Mouse (Mus musculus): Measurements from ENCODE around the gene Rpl36-ps4.
"Not testable (repeated sequence)": the region's sequence is repeated elsewhere in the genome, so short reads cannot be mapped to it uniquely, and the experiment has no call there.

The Rpl36-ps4 gene

DNA sequence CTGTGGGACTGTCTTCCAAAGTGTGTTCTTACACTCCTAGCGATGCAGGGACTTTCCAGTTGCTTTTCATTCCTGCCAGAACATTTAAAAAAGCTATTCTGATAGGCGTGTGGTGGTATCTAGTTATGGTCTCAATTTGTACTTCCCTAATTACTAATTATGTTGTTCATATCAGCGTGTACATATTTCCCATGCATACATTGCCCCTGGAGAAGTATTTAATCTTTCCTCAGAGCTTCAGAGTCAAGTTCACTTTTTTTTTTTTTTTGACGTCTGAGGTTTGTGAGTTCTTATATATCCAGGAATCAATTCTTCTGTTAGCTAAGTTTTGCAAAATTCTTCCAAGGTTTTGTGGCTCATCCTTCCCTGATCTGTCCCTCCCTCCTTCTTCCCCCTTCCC lies 15.4 kb downstream of the Rpl36-ps4 start:
- intact Hi-C loops (cut with DNase I) = no loop called here

DNA sequence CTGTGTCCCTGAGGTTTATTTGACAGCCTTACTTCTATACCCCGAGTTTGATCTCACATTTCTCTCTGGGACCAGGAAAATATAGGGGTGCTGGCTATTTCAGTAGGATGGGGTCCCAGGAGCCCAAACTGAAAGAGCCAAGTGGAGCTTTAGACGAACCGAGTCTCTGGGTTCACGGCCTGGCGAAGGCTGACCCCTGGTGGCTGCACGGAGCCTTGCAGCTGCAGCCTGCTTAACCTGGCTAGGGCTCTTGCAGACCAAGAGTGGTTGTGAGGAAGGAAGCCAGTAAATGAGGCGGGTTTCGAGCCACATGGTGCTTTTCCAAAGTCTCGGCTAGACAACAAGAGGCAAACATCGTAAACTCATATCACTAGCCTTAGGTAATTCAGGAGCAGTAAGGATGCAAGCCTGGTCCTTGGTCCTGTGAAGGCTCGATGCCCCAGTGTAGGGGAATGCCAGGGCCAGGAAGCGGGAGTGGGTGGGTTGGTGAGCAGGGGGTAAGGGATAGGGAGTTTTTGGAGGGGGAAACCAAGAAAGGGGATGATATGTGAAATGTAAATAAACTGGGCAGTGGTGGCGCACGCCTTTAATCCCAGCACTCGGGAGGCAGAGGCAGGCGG lies 28.3 kb downstream of the Rpl36-ps4 start:
- intact Hi-C loops (cut with DNase I) = loop anchor here (1.0 to 2.0 kb wide), 2 partner anchors 66 to 256 kb away; no protein-coding TSS in a partner anchor

DNA sequence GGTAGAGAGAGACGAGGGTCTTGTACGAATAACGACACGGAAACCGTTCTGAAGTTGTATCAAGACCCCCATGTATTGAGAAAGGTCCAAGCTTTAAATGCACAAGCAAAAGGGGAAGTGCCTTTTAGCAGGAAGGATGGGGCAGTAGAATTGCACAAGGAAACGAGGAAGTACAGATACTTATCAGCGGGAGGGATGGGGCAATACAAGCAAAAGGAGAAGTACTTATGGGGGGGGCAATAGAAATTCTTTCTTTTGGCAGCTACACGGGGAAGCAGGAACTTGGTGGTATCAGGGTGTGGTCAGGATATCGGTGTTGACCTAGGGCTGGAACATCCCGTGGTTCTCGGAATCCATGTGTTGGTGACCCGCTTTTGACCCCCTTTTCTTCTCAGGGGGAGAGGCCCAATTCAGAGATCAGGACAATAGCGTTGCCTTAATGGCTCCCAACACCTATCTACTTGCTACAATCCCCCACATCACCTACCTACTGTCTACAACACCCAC lies 33.9 kb downstream of the Rpl36-ps4 start:
- intact Hi-C loops (cut with DNase I) = not testable (repeated sequence)

DNA sequence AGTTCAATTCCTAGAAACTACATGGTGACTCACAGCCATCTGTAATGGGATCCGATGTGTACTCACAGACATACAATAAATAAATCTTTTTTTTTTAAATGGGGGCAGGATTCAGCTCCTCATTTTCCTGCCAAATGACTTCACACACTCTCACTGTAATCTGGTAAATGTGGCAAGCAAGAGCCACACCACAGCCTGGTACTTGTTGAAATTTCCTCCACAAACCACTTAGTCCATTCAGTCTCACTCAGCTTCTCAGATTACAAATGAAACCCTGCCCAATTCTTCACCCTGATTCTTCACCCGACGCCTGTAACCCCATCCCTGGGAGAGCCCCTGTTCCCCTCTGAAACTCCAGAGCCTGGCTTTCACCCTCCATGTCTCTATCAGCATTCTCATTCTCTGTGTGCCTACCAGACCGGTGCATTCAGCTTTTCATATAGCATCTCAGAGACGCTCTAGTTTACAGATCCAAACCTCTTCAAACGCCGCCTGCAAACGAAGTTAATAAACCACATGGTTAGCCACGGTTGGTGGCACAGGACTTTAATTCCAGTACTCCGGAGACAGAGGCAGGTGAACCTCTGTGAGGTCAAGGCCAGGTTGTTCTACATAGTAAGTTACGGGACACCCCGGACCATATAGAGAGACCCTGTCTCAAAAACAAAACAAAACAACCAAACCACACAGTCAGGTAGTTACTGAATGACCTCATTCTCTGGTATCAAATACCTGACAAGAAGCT lies 36.5 kb downstream of the Rpl36-ps4 start:
- intact Hi-C loops (cut with DNase I) = no loop called here

DNA sequence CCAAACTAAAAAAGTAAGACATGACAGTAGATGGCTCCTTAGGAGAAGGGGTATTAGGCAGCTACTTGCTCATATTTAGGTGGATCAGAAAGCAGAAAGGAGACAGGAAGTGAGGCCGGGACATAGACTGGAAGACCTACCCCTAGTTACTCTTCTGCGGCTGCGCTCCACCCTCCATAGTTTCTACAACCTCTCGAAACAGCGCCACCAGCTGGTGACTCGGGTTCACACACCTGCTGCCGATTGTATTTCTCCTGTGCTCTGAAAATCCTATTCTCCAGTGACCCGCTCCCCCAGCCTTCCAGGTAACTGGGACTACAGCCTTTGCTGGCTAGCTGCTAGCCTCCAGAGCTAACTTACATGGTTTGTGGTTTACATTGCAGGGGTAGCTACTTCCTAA lies 37.5 kb downstream of the Rpl36-ps4 start:
- intact Hi-C loops (cut with DNase I) = no loop called here

DNA sequence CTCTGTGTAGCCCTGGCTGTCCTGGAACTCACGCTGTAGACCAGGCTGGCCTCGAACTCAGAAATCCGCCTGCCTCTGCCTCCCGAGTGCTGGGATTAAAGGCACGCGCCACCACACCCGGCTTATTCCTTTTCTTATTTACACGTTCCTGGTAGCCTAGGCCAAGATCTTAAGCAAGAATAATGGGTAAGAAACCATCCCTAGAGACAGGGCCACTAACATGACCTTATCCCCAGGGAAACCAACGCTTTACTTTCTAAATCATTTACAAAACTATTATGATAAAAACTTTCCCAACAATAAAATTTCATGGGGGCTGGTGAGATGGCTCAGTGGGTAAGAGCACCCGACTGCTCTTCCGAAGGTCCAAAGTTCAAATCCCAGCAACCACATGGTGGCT lies 38.6 kb downstream of the Rpl36-ps4 start:
- intact Hi-C loops (cut with DNase I) = not testable (repeated sequence)

DNA sequence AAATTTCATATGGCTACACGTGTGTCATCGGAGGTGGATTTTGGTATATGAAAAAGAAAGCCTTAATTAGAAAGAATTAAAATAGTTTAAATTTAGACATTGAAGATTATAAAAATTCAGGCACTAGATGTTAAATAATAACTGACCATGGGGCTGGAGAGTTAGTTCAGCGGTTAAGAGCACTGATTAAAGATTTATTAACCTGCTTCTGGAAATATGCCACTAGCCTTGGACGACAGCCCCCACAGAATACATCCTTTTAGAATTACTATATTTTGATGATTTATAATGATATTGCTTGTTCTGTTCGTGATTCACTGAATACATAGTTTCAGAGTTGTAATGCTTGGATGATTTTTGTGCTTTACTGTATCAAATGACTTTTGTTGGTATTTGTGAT lies 39.2 kb downstream of the Rpl36-ps4 start:
- intact Hi-C loops (cut with DNase I) = not testable (repeated sequence)

DNA sequence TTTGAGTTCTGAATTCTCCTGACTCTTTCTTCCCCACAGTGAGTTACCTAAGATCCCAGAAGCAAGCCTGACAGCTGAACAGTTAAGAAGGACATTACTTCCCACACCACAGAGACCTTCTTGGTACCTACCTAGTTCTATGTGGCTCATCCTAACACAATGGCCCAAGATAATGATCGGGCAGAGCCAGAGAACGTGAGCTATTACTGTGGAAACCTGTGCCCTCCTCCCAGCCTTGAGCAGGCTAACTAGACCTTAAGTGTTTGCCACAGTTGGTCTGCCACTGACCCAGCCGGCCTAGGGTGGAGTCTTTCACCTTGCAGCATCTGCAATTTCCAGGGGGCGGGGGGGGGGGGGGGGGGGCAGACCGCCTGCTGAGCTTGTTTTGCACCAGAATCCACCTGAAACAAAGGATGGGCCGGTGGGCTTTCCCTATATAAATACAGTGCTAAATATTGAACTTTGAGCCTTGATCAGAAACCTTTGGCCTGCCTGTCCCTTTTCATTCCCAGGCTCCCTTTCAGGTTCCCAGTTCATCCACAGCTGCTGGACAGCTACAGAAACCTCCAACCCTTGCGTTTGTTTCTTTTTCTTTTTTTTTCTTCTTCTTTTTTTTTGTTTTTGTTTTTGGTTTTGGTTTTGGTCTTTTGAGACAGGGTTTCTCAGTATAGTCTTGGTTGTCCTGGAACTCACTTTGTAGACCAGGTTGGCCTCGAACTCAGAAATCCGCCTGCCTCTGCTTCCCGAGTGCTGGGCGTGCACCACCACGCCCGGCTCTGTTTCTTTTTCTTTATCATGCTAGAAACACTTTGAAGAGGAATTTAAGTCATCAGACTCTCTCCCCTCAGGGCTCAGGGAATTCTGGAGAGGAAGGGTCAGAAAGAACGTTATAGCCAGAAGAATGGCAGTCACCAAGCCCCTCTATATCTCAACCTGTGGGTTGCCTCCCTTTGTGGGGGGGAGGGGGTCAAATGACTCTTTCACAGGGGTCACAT lies 42.6 kb downstream of the Rpl36-ps4 start:
- intact Hi-C loops (cut with DNase I) = no loop called here

DNA sequence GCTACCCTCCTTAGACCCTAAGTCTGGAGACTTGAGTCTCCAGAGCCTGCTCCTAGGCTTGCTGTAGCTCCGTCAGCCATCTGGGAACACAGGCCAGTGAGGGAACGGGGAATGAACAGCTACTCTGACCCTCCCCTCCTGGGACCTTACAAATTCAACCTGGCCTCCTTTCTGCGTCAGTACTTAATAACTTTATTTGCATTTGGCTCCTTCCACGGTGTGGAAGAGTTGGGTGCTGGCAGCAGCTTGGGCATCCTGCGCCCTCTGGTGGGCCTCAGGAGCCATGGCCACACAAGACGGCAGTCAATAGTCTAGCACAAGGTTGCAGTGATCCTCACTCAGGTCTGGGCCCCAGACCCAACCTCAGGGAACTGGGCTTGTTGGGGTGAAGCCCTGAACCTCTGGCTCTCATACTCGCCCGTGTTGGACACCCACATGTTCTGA lies 47.7 kb downstream of the Rpl36-ps4 start:
- intact Hi-C loops (cut with DNase I) = not testable (repeated sequence)
